Mouse (Mus musculus) embryonic fibroblast, embryonic 13.5 days (primary cell): ENCODE data around the gene Asb18.

Experiments used
- CTCF ChIP-seq: IDR thresholded peaks from 2 replicates; pipeline ENCODE4 v1.5.1; 2011; ENCODE audit warnings: mild to moderate bottlenecking, control low read depth, low read length, moderate library complexity, borderline replicate concordance; ENCODE audit not compliant: insufficient read depth
- POLR2A ChIP-seq: IDR thresholded peaks from 2 replicates; pipeline ENCODE4 v1.6.1; 2011; ENCODE audit warnings: low read depth, mild to moderate bottlenecking, control low read depth, low read length, moderate library complexity

DNA sequence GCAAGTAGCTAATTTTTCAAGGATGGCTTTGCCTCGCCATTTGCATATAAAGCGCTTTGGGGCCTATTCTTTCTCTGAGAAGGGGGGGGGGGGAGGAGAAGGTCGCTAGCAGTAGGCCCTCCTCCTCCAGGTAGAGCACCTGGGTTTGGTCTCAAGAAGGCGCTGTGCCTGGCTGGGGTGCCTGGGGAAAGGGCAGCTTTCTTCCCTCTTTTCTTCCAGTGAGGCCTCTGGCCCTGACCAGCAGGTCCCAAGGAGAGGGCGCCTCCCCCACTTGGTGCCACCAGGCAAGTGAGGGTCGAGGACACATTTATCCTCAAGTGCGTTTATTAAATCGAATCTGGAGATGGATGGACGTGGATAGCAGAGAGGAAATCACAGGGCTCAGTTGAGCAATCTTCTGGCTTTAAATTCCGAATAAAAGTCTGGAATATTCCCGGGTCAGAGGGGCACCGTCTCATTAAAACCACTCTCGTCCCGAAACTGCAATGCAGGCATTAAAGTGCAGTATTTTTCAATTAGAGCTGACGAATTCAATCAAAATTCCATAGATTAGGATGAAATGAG, 73.4 kb downstream of the Asb18 start:
- TF ChIP-seq POLR2A (no peak), CTCF (no peak)
